Mouse (Mus musculus) cerebral cortex, adult 2 months (tissue): ENCODE results near the gene Rhno1.

Experiments
- WGBS: fragments of 180-500 bp; shearing (Covaris S2); methylation state at CpG from one replicate; pipeline ENCODE4 v1.1.7; 2018; 5-methylcytosine and 5-hydroxymethylcytosine counted together

Gene Rhno1

GRCm38 (mm10) chr6:128363007-128363825 lies 505 bp upstream of the Rhno1 start:
- WGBS, result 2% methylated on average over 45 of the region's 46 CpGs

- WGBS, result 15% methylated on average over 9 of the region's 9 CpGs
These were observed 810 bp downstream of the Rhno1 start for GRCm38 (mm10) chr6:128361901-128362300.

- WGBS, result 9% methylated on average over 2 of the region's 2 CpGs
These were observed 3.7 kb downstream of the Rhno1 start for GRCm38 (mm10) chr6:128358999-128359398.

- under 1% methylated on average over 42 of the region's 42 CpGs for WGBS
These were observed 6.8 kb downstream of the Rhno1 start, which contains the start of gene Tulp3 for GRCm38 (mm10) chr6:128355726-128356416. Gene Tulp3, minus strand, starts transcription at chr6:128355851.

- 0% methylated on average over 28 of the region's 28 CpGs for WGBS
These were observed 7.5 kb downstream of the Rhno1 start for GRCm38 (mm10) chr6:128355201-128355681.

GRCm38 (mm10) chr6:128354140-128354539 lies 8.6 kb downstream of the Rhno1 start:
- 47% methylated on average over 3 of the region's 3 CpGs for WGBS

GRCm38 (mm10) chr6:128349711-128350110 lies 13.0 kb downstream of the Rhno1 start:
- WGBS, result 42% methylated on average over 7 of the region's 7 CpGs

GRCm38 (mm10) chr6:128346782-128347181 lies 15.9 kb downstream of the Rhno1 start:
- 28% methylated on average over 6 of the region's 6 CpGs for WGBS

- WGBS, result 84% methylated on average over 10 of the region's 10 CpGs
These were observed 17.1 kb downstream of the Rhno1 start for GRCm38 (mm10) chr6:128345623-128346022.

GRCm38 (mm10) chr6:128341956-128342723 lies 20.6 kb downstream of the Rhno1 start:
- 93% methylated on average over 11 of the region's 11 CpGs for WGBS

- WGBS, result 28% methylated on average over 5 of the region's 5 CpGs
These were observed 23.8 kb downstream of the Rhno1 start for GRCm38 (mm10) chr6:128338876-128339275.

- WGBS, result 81% methylated on average over 7 of the region's 7 CpGs
These were observed 25.2 kb downstream of the Rhno1 start for GRCm38 (mm10) chr6:128337467-128337866.

- WGBS, result 26% methylated on average over 12 of the region's 12 CpGs
These were observed 28.1 kb downstream of the Rhno1 start for GRCm38 (mm10) chr6:128334397-128335124.

- WGBS, result 2% methylated on average over 4 of the region's 4 CpGs
These were observed 44.4 kb downstream of the Rhno1 start for GRCm38 (mm10) chr6:128318317-128318716.

- 74% methylated on average over 8 of the region's 8 CpGs for WGBS
These were observed 47.1 kb downstream of the Rhno1 start for GRCm38 (mm10) chr6:128315597-128315996.

- 87% methylated on average over 6 of the region's 6 CpGs for WGBS
These were observed 47.9 kb downstream of the Rhno1 start for GRCm38 (mm10) chr6:128314796-128315195.

- WGBS, result 34% methylated on average over 4 of the region's 4 CpGs
These were observed 54.4 kb downstream of the Rhno1 start for GRCm38 (mm10) chr6:128308311-128308710.
